Mouse (Mus musculus): ENCODE measurements around the gene Taar7d. TPM values are rescaled to one million over a fixed set of nuclear protein-coding genes. Genes with fewer than 3 reads are reported as not detected.
A peak's percentile ranks its signal among the peaks of the same experiment; 100 is the strongest.

Taar7d gene
- not detected in 2 replicates for polyA plus RNA-seq (2016; fragmentation: Nextera tagmentation; extraction: Ambion mirVana)

- H3K27me3 ChIP-seq = no peaks in the 10 kb centered on the region
- H3K4me2 ChIP-seq (replicated peaks) = no peak within 1 kb of the TSS
- no peak within 1 kb of the TSS for H3K4me3 ChIP-seq
- no peak within 1 kb of the TSS for H3K9ac ChIP-seq
- no peak for ATAC-seq (ENCODE audit: low FRiP score)
- H3K36me3 ChIP-seq = no peaks in the 10 kb centered on the region
- H3K27ac ChIP-seq = no peak within 1 kb of the TSS
- H3K9me3 ChIP-seq (replicated peaks) = no peaks in the 10 kb centered on the region
- no peaks in the 10 kb centered on the region for H3K4me1 ChIP-seq
These were observed at the start of gene Taar7d for GRCm38 (mm10) chr10:24026922-24027321. Taar7d (plus strand) TSS chr10:24027222.

DNA sequence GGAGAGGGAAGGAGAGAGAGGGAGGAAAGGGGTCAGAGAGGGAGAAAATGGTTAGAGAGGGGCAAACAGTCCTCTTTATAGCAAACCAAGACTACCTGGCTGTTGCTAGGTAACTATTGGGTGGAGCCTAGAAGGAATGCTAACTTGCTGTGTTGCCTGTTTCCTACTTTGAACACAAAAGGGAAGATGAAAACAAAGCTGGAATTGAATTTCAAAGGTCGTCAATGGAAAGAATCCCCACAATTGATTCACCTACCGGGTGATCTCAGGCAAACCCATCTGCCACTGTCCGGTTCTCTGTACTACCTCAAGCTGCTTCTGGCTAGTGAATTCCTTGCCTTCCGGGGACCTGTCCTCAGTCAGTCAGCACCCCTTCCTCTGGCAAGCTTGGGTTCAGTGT is 49.1 kb upstream of the Taar7d start:
- no peak for ATAC-seq (ENCODE audit: low FRiP score)
- Histone ChIP-seq H3K9ac (no peak overlapping the region), H3K4me1 (no peaks in the 10 kb centered on the region), H3K4me2 (replicated peaks) (no peak overlapping the region), H3K36me3 (no peaks in the 10 kb centered on the region), H3K9me3 (replicated peaks) (no peaks in the 10 kb centered on the region), H3K27me3 (0 out of 2 replicates have a peak, but pooled peaks cover 3% of the 10 kb centered on the region), H3K4me3 (no peak overlapping the region), H3K27ac (no peak overlapping the region)
- WGBS = 38% methylated on average over 4 of the region's 4 CpGs

DNA sequence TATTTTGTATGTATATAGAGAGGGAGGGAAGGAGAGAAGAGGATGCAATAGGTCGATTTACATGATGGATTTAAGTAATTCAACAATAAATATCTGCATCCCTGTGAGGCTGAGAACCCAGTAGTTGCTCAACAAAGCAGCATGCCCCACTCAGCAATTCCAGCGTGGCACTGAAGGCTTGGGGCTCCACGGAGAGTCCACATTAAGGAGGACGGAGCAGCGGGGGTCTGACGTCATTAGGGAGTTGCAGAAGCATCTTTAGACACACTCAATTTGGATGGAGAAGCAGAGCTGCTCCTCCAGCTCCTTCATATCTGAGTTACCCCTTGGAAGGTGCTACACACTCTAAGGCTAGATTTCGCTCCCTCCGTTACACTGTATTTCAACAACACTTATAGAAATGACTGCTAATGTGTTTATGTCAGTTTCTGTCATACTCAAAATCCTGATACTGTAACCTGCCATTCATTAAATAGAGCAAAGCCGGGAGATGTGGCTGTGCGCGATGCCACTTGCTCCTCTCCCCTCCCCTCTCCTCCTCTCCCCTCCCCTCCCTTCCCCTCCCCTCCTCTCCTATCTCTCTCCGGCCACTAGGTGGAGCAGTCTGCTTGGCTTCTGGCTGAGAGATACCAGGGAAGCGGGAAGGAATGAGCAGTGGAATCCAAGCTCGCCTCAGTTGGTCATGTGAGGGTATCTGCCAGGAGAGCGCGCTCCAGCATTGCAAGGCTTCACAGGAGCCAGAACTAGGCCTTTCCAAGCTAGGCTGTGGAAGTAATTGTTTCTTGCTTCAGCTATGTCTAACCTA is 47.9 kb upstream of the Taar7d start:
- Histone ChIP-seq H3K9me3 (replicated peaks) (no peaks in the 10 kb centered on the region), H3K4me3 (no peak overlapping the region), H3K36me3 (no peaks in the 10 kb centered on the region), H3K4me1 (no peaks in the 10 kb centered on the region), H3K4me2 (replicated peaks) (no peak overlapping the region), H3K27ac (no peak overlapping the region), H3K9ac (no peak overlapping the region), H3K27me3 (0 out of 2 replicates have a peak, but pooled peaks cover 3% of the 10 kb centered on the region)
- WGBS = 41% methylated on average over 16 of the region's 16 CpGs
- ATAC-seq (ENCODE audit: low FRiP score) = peak; percentile 75

DNA sequence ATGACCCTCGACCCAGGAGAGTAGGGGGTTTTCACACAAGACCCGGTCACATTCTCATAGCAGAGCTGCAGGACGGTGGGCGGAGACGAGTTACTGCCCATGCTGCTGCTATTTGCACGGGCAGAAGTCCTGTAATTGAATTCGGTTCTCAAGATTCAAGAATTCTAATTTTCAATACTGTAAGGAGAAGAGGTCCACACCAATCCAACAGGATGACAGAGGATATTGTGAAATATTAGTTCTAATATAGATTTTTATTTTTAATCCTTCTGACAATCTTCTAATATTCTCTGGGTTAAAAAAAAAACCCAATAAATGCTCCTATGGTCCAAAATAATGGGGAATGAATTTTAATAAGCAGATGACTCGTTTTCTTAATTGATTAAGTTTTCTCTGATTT is 41.5 kb upstream of the Taar7d start, which contains the start of gene Taar6:
Gene Taar6 (minus strand): TSS at position 101 of the 400 bp plus-strand sequence.
- WGBS = 65% methylated on average over 8 of the region's 8 CpGs
- H3K4me1 ChIP-seq = no peaks in the 10 kb centered on the region
- no peaks in the 10 kb centered on the region for H3K27me3 ChIP-seq
- no peaks in the 10 kb centered on the region for H3K9me3 ChIP-seq (replicated peaks)
- no peak within 1 kb of the TSS for H3K9ac ChIP-seq
- no peaks in the 10 kb centered on the region for H3K36me3 ChIP-seq
- H3K4me2 ChIP-seq (replicated peaks) = no peak within 1 kb of the TSS
- no peak within 1 kb of the TSS for H3K27ac ChIP-seq
- no peak within 1 kb of the TSS for H3K4me3 ChIP-seq
- ATAC-seq (ENCODE audit: low FRiP score) = no peak

DNA sequence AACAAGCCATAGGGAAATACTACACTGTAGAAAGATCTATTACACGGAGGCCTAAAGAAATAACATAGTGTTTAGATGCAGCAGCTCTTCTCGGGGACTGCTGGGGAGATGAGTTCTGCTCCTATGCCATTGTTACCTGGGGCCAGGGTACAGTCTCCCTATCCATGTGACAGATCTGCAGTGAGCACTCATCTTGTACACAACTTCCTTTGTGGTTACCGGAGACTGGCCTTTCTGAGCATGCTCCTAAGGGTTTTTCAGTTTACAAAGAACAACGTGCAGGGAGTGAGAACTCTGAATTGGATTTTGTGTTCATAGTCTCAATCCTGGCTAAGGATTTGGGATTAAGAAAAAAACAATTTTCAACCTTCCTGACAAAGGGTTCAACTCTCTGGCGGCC is 40.6 kb upstream of the Taar7d start:
- no peak overlapping the region for H3K9ac ChIP-seq
- no peak overlapping the region for H3K4me3 ChIP-seq
- H3K9me3 ChIP-seq (replicated peaks) = no peaks in the 10 kb centered on the region
- no peak overlapping the region for H3K27ac ChIP-seq
- no peaks in the 10 kb centered on the region for H3K27me3 ChIP-seq
- H3K36me3 ChIP-seq = no peaks in the 10 kb centered on the region
- WGBS = 88% methylated on average over 5 of the region's 5 CpGs
- no peak overlapping the region for H3K4me2 ChIP-seq (replicated peaks)
- no peaks in the 10 kb centered on the region for H3K4me1 ChIP-seq
- no peak for ATAC-seq (ENCODE audit: low FRiP score)

GRCm38 (mm10) chr10:23993381-23993780 is 33.6 kb upstream of the Taar7d start, which contains the start of gene Taar7a:
Taar7a (minus strand) TSS chr10:23993481.
- WGBS = 89% methylated on average over 3 of the region's 3 CpGs
- H3K36me3 ChIP-seq = no peaks in the 10 kb centered on the region
- H3K4me2 ChIP-seq (replicated peaks) = no peak within 1 kb of the TSS
- H3K4me1 ChIP-seq = no peaks in the 10 kb centered on the region
- no peak within 1 kb of the TSS for H3K4me3 ChIP-seq
- no peak for ATAC-seq (ENCODE audit: low FRiP score)
- H3K27me3 ChIP-seq = no peaks in the 10 kb centered on the region
- no peaks in the 10 kb centered on the region for H3K9me3 ChIP-seq (replicated peaks)
- no peak within 1 kb of the TSS for H3K27ac ChIP-seq
- no peak within 1 kb of the TSS for H3K9ac ChIP-seq

- no peak within 1 kb of the TSS for H3K27ac ChIP-seq
- H3K27me3 ChIP-seq = no peaks in the 10 kb centered on the region
- H3K4me1 ChIP-seq = no peaks in the 10 kb centered on the region
- H3K4me2 ChIP-seq (replicated peaks) = no peak within 1 kb of the TSS
- no peaks in the 10 kb centered on the region for H3K9me3 ChIP-seq (replicated peaks)
- WGBS = 94% methylated on average over 1 of the region's 1 CpGs
- no peak for ATAC-seq (ENCODE audit: low FRiP score)
- H3K4me3 ChIP-seq = no peak within 1 kb of the TSS
- no peak within 1 kb of the TSS for H3K9ac ChIP-seq
- no peaks in the 10 kb centered on the region for H3K36me3 ChIP-seq
These were observed 27.4 kb upstream of the Taar7d start, which contains the start of gene Taar7b for GRCm38 (mm10) chr10:23999639-24000038. Taar7b (plus strand) TSS chr10:23999939.

- WGBS = 78% methylated on average over 1 of the region's 1 CpGs
- Histone ChIP-seq H3K4me3 (no peak overlapping the region), H3K4me2 (replicated peaks) (no peak overlapping the region), H3K4me1 (no peaks in the 10 kb centered on the region), H3K27me3 (no peaks in the 10 kb centered on the region), H3K27ac (no peak overlapping the region), H3K36me3 (no peaks in the 10 kb centered on the region), H3K9me3 (replicated peaks) (no peaks in the 10 kb centered on the region), H3K9ac (no peak overlapping the region)
- no peak for ATAC-seq (ENCODE audit: low FRiP score)
These were observed 20.6 kb upstream of the Taar7d start for GRCm38 (mm10) chr10:24006442-24006841.

DNA sequence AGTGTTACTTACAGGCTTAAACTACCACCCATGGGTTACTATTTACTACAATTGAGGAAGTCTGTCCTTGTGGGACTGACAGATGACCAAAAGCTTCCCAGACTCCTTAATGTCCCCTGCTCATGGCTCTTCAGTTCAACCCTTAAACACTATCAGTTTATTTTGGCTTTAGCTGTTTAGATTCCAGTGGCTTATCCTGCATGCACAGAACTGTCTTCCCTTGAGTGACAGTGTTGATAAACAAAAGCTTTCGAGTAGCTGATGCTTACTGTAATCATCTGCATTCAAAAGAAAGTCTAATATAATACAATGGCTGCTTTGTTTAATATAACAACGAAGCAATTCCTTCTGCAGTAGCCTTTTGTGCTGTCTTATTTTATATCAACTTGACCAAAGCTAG is 20.0 kb upstream of the Taar7d start:
- 59% methylated on average over 2 of the region's 2 CpGs for WGBS

GRCm38 (mm10) chr10:24008143-24008542 is 18.9 kb upstream of the Taar7d start:
- Histone ChIP-seq H3K27ac (no peak overlapping the region), H3K27me3 (no peaks in the 10 kb centered on the region), H3K9ac (no peak overlapping the region), H3K9me3 (replicated peaks) (no peaks in the 10 kb centered on the region), H3K4me1 (no peaks in the 10 kb centered on the region), H3K36me3 (no peaks in the 10 kb centered on the region), H3K4me2 (replicated peaks) (no peak overlapping the region), H3K4me3 (no peak overlapping the region)
- no peak for ATAC-seq (ENCODE audit: low FRiP score)
- 76% methylated on average over 1 of the region's 1 CpGs for whole genome bisulfite sequencing

More for the DNA sequence above, 20.0 kb upstream of the Taar7d start:
- ATAC-seq (ENCODE audit: low FRiP score) = no peak
- Histone ChIP-seq H3K36me3 (no peaks in the 10 kb centered on the region), H3K27me3 (no peaks in the 10 kb centered on the region), H3K4me3 (no peak overlapping the region), H3K4me1 (no peaks in the 10 kb centered on the region), H3K27ac (no peak overlapping the region), H3K9ac (no peak overlapping the region), H3K9me3 (replicated peaks) (no peaks in the 10 kb centered on the region), H3K4me2 (replicated peaks) (no peak overlapping the region)

- no peak overlapping the region for H3K27ac ChIP-seq
- no peak overlapping the region for H3K4me3 ChIP-seq
- no peak for ATAC-seq (ENCODE audit: low FRiP score)
- no peak overlapping the region for H3K4me2 ChIP-seq (replicated peaks)
- H3K36me3 ChIP-seq = no peaks in the 10 kb centered on the region
- H3K27me3 ChIP-seq = no peaks in the 10 kb centered on the region
- H3K4me1 ChIP-seq = no peaks in the 10 kb centered on the region
- H3K9ac ChIP-seq = no peak overlapping the region
- H3K9me3 ChIP-seq (replicated peaks) = no peaks in the 10 kb centered on the region
These were observed 4.3 kb downstream of the Taar7d start for GRCm38 (mm10) chr10:24031347-24031746.

- H3K27me3 ChIP-seq = no peaks in the 10 kb centered on the region
- H3K36me3 ChIP-seq = no peaks in the 10 kb centered on the region
- ATAC-seq (ENCODE audit: low FRiP score) = no peak
- H3K27ac ChIP-seq = no peak within 1 kb of the TSS
- H3K9me3 ChIP-seq (replicated peaks) = no peaks in the 10 kb centered on the region
- H3K4me3 ChIP-seq = no peak within 1 kb of the TSS
- H3K4me2 ChIP-seq (replicated peaks) = no peak within 1 kb of the TSS
- WGBS = 85% methylated on average over 2 of the region's 2 CpGs
- no peaks in the 10 kb centered on the region for H3K4me1 ChIP-seq
- H3K9ac ChIP-seq = no peak within 1 kb of the TSS
These were observed 10.3 kb downstream of the Taar7d start, which contains the start of gene Taar7e for GRCm38 (mm10) chr10:24037314-24037713. Taar7e (plus strand) TSS chr10:24037614.
